10 mouse cellular contexts compared by ENCODE assay signal in genomic region chr19:3320801-3321200, GRCm38 (mm10). TPM values are rescaled to one million over a fixed set of nuclear protein-coding genes. Genes with fewer than 3 reads are reported as not detected.
DNase-seq lines count a peak whose midpoint lies in the region; ATAC-seq and TF ChIP-seq lines count a peak whose summit lies in the region.
"Had no signal": no experiment of that assay in that cellular context is flagged by ENCODE, and none has a peak within 500 bp of the region (broad histone marks: within the 10 kb centered on the region; RNA-seq: fewer than 3 reads in every experiment).

No protein-coding gene starts in this region.

- H3K27ac ChIP-seq in kidney, postnatal 0 days, result 0 out of 2 replicates have a peak overlapping the region, but pooled peaks have one; percentile 25
- peak overlapping the region; percentile 89; the same call in 1 of the 2 replicates for H3K27ac ChIP-seq in MEL (ENCODE audit: control insufficient read depth, low read depth, low read length)
- no peak overlapping the region for H3K27ac ChIP-seq in forebrain, embryonic 14.5 days (ENCODE audit: low read depth, low read length)

- no peak overlapping the region for H3K9ac ChIP-seq in kidney, postnatal 0 days (ENCODE audit: low read depth, low read length)
- H3K9ac ChIP-seq in MEL (ENCODE audit: control insufficient read depth, low read depth, low read length, poor library complexity, severe bottlenecking), result peak overlapping the region; percentile 75
- H3K9ac ChIP-seq in forebrain, embryonic 14.5 days (ENCODE audit: low read length), result no peak overlapping the region

- H3K79me2 ChIP-seq in MEL (ENCODE audit: control insufficient read depth, insufficient read depth, low read length, poor library complexity), result no peaks in the 10 kb centered on the region; the same call in 1 of the 2 replicates

- H3K36me3 ChIP-seq in kidney, postnatal 0 days (ENCODE audit: insufficient read depth, low read length), result no peaks in the 10 kb centered on the region
- peaks cover 0 to 5% of the 10 kb centered on the region in 2 experiments; a peak in 2 of 4 replicates for H3K36me3 ChIP-seq in MEL (ENCODE audit: control insufficient read depth in 1 of 2, insufficient read depth in 2 of 2, low read length in 2 of 2)
- no peaks in the 10 kb centered on the region for H3K36me3 ChIP-seq in forebrain, embryonic 14.5 days (ENCODE audit: control insufficient read depth, insufficient read depth, low read length)

- H3K4me3 ChIP-seq in kidney, postnatal 0 days (replicated peaks; ENCODE audit: low read depth, low read length), result no peak overlapping the region
- peak overlapping the region; percentile 51 to 68 for H3K4me3 ChIP-seq in MEL (ENCODE audit: control insufficient read depth in 1 of 2, insufficient read depth in 1 of 2, low read depth in 2 of 2, low read length in 2 of 2)
- no peak overlapping the region for H3K4me3 ChIP-seq in forebrain, embryonic 14.5 days (ENCODE audit: low read depth, low read length)

- no peak for TF ChIP-seq POLR2A in MEL (IDR thresholded peaks at IDR 0.05; ENCODE audit: control insufficient read depth in 1 of 2, insufficient read depth in 1 of 2, low read depth in 1 of 2, low read length in 2 of 2, poor library complexity in 1 of 2)

- TF ChIP-seq EP300 in MEL (IDR thresholded peaks at IDR 0.05; ENCODE audit: low read depth in 1 of 2, low read length in 2 of 2), result peak; percentile 34 to 38; a peak in 1 of 4 replicates

- TF ChIP-seq CTCF in kidney, postnatal 0 days (IDR thresholded peaks at IDR 0.05; ENCODE audit: low read depth), result peak; percentile 68
- TF ChIP-seq CTCF in MEL (IDR thresholded peaks at IDR 0.05 in 2 of 3, conservative IDR thresholded peaks at IDR 0.05 in 1 of 3; ENCODE audit: control insufficient read depth in 1 of 3, insufficient read depth in 1 of 3, low read depth in 2 of 3, low read length in 3 of 3, poor library complexity in 1 of 3, severe bottlenecking in 1 of 3), result peak; percentile 76 to 94 (median 87)

- H3K27me3 ChIP-seq in kidney, postnatal 0 days (ENCODE audit: insufficient read depth, low read length), result no peaks in the 10 kb centered on the region
- no peaks in the 10 kb centered on the region for H3K27me3 ChIP-seq in MEL (ENCODE audit: control insufficient read depth in 1 of 2, insufficient read depth in 2 of 2, low read length in 2 of 2)
- H3K27me3 ChIP-seq in forebrain, embryonic 14.5 days (replicated peaks; ENCODE audit: control insufficient read depth, insufficient read depth, low read length), result peaks cover 25% of the 10 kb centered on the region

- DNase-seq in kidney, postnatal 0 days (ENCODE audit: low spot score), result no peak
- no peak for DNase-seq in kidney, adult 18-20 months
- DNase-seq in B cell, adult 2 months, result peak; percentile 48 to 61
- peak; percentile 93 for DNase-seq in MEL (ENCODE audit: low read depth, low spot score)
- peak; percentile 29 for DNase-seq in lung, postnatal 25 days (ENCODE audit: low spot score)
- no peak for DNase-seq in forebrain, embryonic 14.5 days (ENCODE audit: low spot score)
- DNase-seq in heart, adult 11 months, result no peak
- DNase-seq: kidney, postnatal 14 days; left cerebral cortex, postnatal 4 days; thymus, postnatal 4 days had no signal

- peak; percentile 92 for TF ChIP-seq RAD21 in MEL (IDR thresholded peaks at IDR 0.05; ENCODE audit: low read depth, low read length)

- H3K4me1 ChIP-seq in kidney, postnatal 0 days (replicated peaks; ENCODE audit: insufficient read depth, low read length), result 0 out of 2 replicates have a peak, but pooled peaks cover 5% of the 10 kb centered on the region
- peaks cover 13 to 21% of the 10 kb centered on the region in 2 experiments for H3K4me1 ChIP-seq in MEL (ENCODE audit: control insufficient read depth in 1 of 2, insufficient read depth in 2 of 2, low read length in 2 of 2)
- peaks cover 13% of the 10 kb centered on the region for H3K4me1 ChIP-seq in forebrain, embryonic 14.5 days (ENCODE audit: control insufficient read depth, insufficient read depth, low read length)

- ATAC-seq in kidney, postnatal 0 days (replicated peaks; ENCODE audit: low FRiP score, low read depth), result no peak
- ATAC-seq in forebrain, embryonic 14.5 days, result no peak

- H3K4me2 ChIP-seq in kidney, postnatal 0 days (ENCODE audit: low read length), result no peak overlapping the region
- no peak overlapping the region for H3K4me2 ChIP-seq in forebrain, embryonic 14.5 days (ENCODE audit: low read length)

- H3K9me3 ChIP-seq in kidney, postnatal 0 days (replicated peaks; ENCODE audit: low read length), result no peaks in the 10 kb centered on the region
- no peaks in the 10 kb centered on the region for H3K9me3 ChIP-seq in MEL (replicated peaks; ENCODE audit: insufficient read depth, low read length)
- H3K9me3 ChIP-seq in forebrain, embryonic 14.5 days (replicated peaks; ENCODE audit: control insufficient read depth, low read length), result no peaks in the 10 kb centered on the region

- WGBS in kidney, postnatal 0 days, result 80% methylated on average over 3 of the region's 3 CpGs
- WGBS in forebrain, embryonic 14.5 days, result 80% methylated on average over 3 of the region's 3 CpGs

TF ChIP-seq in MEL, 35 proteins besides CTCF, POLR2A, EP300 and RAD21:
- TF ChIP-seq JUND (IDR thresholded peaks at IDR 0.05; ENCODE audit: low read depth, low read length), result no peak
- TF ChIP-seq GABPA (IDR thresholded peaks at IDR 0.05; ENCODE audit: low read depth, low read length), result no peak
- TF ChIP-seq MEF2A (IDR thresholded peaks at IDR 0.05; ENCODE audit: extremely low read depth, insufficient replicate concordance, low read depth, low read length, poor library complexity, severe bottlenecking), result no peak
- TF ChIP-seq ZKSCAN1 (IDR thresholded peaks at IDR 0.05; ENCODE audit: low read depth, low read length), result no peak
- peak; percentile 0; the same call in 1 of the 2 replicates for TF ChIP-seq GATA1 (IDR thresholded peaks at IDR 0.05; ENCODE audit: low read depth, low read length)
- 0 out of 2 replicates have a peak, but pooled peaks have one; percentile 1 for TF ChIP-seq USF1 (IDR thresholded peaks at IDR 0.05; ENCODE audit: low read depth, low read length)
- peak; percentile 87 for TF ChIP-seq SMC3 (IDR thresholded peaks at IDR 0.05; ENCODE audit: low read depth, low read length)
- peak; percentile 71; the same call in 1 of the 2 replicates for TF ChIP-seq BHLHE40 (IDR thresholded peaks at IDR 0.05; ENCODE audit: borderline replicate concordance, low read depth, low read length)
- TF ChIP-seq TBP (IDR thresholded peaks at IDR 0.05; ENCODE audit: low read depth, low read length), result peak; percentile 58
- no peak for TF ChIP-seq NRF1 (IDR thresholded peaks at IDR 0.05; ENCODE audit: insufficient read depth, low read depth, low read length, poor library complexity, severe bottlenecking)
- peak; percentile 63; the same call in 1 of the 2 replicates for TF ChIP-seq ETS1 (IDR thresholded peaks at IDR 0.05; ENCODE audit: low read depth, low read length)
- TF ChIP-seq HCFC1 (IDR thresholded peaks at IDR 0.05; ENCODE audit: low read depth, low read length), result 0 out of 2 replicates have a peak, but pooled peaks have one; percentile 29
- peak; percentile 39 for TF ChIP-seq TCF12 (IDR thresholded peaks at IDR 0.05; ENCODE audit: low read depth, low read length)
- peak; percentile 60; the same call in 1 of the 2 replicates for TF ChIP-seq MYC (IDR thresholded peaks at IDR 0.05; ENCODE audit: low read depth, low read length)
- TF ChIP-seq ZC3H11A (IDR thresholded peaks at IDR 0.05; ENCODE audit: low read depth, low read length), result peak; percentile 88
- TF ChIP-seq CHD2 (IDR thresholded peaks at IDR 0.05; ENCODE audit: low read length), result peak; percentile 36; the same call in 1 of the 2 replicates
- peak; percentile 86 for TF ChIP-seq SIN3A (IDR thresholded peaks at IDR 0.05; ENCODE audit: low read length)
- TF ChIP-seq ELF1 (IDR thresholded peaks at IDR 0.05; ENCODE audit: low read depth, low read length), result 0 out of 2 replicates have a peak, but pooled peaks have one; percentile 21
- no peak; the same call in 1 of the 2 replicates for TF ChIP-seq RCOR1 (IDR thresholded peaks at IDR 0.05; ENCODE audit: low read depth, low read length)
- peak; percentile 28; the same call in 1 of the 2 replicates for TF ChIP-seq MAZ (IDR thresholded peaks at IDR 0.05; ENCODE audit: low read depth, low read length)
- peak; percentile 72 for TF ChIP-seq MXI1 (IDR thresholded peaks at IDR 0.05; ENCODE audit: low read depth, low read length)

RNA-seq across cellular contexts. Expression of gene Cpt1a, which starts 1.3 kb away (rescaled TPM):
- polyA plus RNA-seq in kidney, postnatal 0 days (2015; fragmentation: Nextera tagmentation; extraction: Ambion mirVana), result 70.8 and 81.4 TPM in 2 replicates
- 16.1 and 16.2 TPM in 2 replicates for total RNA-seq in MEL (2012; rRNA removed)
- polyA plus RNA-seq in MEL (2012; ENCODE audit: insufficient read depth in 1 of 2, insufficient read length in 2 of 2, low read depth in 1 of 2, low replicate concordance in 2 of 2, missing spikeins in 1 of 2), result 10 to 100 TPM in 1 of 2 experiments, not detected in 1; 40.4 TPM
- polyA plus RNA-seq in forebrain, embryonic 14.5 days (2014; fragmentation: Nextera tagmentation; extraction: Ambion mirVana), result 14.5 and 15.1 TPM in 2 replicates

RNA-seq across cellular contexts. Expression of gene Ighmbp2, which starts 38.0 kb away (rescaled TPM):
- polyA plus RNA-seq in kidney, postnatal 0 days (2015; fragmentation: Nextera tagmentation; extraction: Ambion mirVana), result 6.3 and 6.8 TPM in 2 replicates
- 10.3 and 11.7 TPM in 2 replicates for total RNA-seq in MEL (2012; rRNA removed)
- 10 to 100 TPM in 1 of 2 experiments, not detected in 1; 12.9 TPM for polyA plus RNA-seq in MEL (2012; ENCODE audit: insufficient read depth in 1 of 2, insufficient read length in 2 of 2, low read depth in 1 of 2, low replicate concordance in 2 of 2, missing spikeins in 1 of 2)
- polyA plus RNA-seq in forebrain, embryonic 14.5 days (2014; fragmentation: Nextera tagmentation; extraction: Ambion mirVana), result 7.0 and 9.5 TPM in 2 replicates

RNA-seq across cellular contexts. Expression of gene Mrpl21, which starts 38.1 kb away (rescaled TPM):
- polyA plus RNA-seq in kidney, postnatal 0 days (2015; fragmentation: Nextera tagmentation; extraction: Ambion mirVana), result 116 and 124 TPM in 2 replicates
- total RNA-seq in MEL (2012; rRNA removed), result 122 and 145 TPM in 2 replicates
- 100 to 1,000 TPM in 1 of 2 experiments, not detected in 1; 159 TPM for polyA plus RNA-seq in MEL (2012; ENCODE audit: insufficient read depth in 1 of 2, insufficient read length in 2 of 2, low read depth in 1 of 2, low replicate concordance in 2 of 2, missing spikeins in 1 of 2)
- 112 and 128 TPM in 2 replicates for polyA plus RNA-seq in forebrain, embryonic 14.5 days (2014; fragmentation: Nextera tagmentation; extraction: Ambion mirVana)

Comparison
In these comparisons a context has a peak if more than half of its experiments do, and no peak if none do; other contexts are left out.
1. DNase-seq: peak in B cell, adult 2 months (2 of 2), MEL (single experiment) and lung, postnatal 25 days (single experiment); none in kidney, postnatal 0 days (single experiment), kidney, adult 18-20 months (single experiment), forebrain, embryonic 14.5 days (single experiment) and heart, adult 11 months (single experiment).
2. H3K4me3 ChIP-seq: peak in MEL (2 of 2); none in kidney, postnatal 0 days (single experiment) and forebrain, embryonic 14.5 days (single experiment).